Mouse (Mus musculus) thymus, postnatal 25 days (tissue): ENCODE measurements around the gene Tbc1d10c.

Experiments used
- DNase-seq: peaks from one replicate; pipeline ENCODE4 v3.0.0; 2022

Gene Tbc1d10c

GRCm38 (mm10) chr19:4190831-4191334, at the start of gene Tbc1d10c:
Tbc1d10c (minus strand) TSS chr19:4191284.
- peak; percentile 92 for DNase-seq

DNA sequence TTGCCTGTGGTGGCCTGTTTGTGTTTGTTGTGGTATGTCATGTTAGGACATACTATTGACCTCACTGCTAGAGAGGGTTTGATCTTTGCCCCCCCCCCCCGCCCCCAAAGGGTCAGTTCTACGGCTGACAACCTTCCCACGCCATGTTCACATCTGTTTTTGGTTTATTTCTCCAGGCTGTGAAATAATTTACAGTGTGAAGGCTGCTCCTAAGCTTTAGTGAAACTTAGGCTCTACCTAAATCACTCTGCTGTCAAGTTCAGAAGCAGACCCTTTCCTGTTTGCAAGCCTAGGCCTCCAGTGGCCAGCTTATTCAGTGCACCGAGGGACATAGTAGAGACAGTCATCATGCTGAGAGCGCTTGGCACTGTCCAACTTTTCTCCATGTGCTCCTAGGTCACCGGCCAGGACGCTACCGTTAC, 49.2 kb upstream of the Tbc1d10c start:
- DNase-seq: no peak

- DNase-seq: no peak
Measured at GRCm38 (mm10) chr19:4234548-4234947, 43.5 kb upstream of the Tbc1d10c start.

DNA sequence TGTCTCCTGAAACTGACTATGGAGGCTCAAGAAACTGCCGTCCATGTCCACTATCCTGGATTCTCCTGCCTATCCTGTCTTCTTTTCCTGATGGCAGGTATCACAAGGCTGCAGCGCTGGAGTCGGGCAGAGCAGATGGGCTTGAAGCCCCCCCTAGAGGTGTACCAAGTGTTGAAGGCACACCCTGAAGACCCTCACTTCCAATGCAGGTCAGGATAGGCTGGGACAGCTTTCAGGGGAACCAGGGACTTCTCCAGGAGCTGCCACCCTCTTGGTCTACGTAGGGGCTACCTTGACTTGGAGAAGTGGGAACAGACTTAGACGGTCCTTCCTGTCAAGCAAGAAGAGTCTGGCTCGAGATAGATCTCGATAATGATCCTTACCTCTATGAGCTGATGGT, 41.6 kb upstream of the Tbc1d10c start:
- DNase-seq: no peak

DNA sequence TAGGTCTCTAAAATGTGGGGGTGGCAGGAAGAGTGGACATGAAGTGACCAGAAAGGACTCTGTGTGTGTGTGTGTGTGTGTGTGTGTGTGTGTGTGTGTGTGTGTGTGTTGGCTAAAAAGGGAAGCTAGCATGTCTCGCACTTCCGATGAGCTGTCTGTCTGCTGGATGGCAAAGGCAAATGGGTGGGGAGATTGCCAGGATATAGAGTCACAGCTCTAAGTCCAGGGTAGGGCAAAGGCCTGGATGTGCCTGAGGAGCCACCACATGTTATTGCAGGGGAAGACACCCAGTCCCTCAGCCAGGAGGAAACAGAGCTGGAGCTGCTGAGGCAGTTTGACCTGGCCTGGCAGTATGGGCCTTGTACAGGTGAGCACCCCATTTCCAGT, 41.1 kb upstream of the Tbc1d10c start:
- no peak for DNase-seq

DNA sequence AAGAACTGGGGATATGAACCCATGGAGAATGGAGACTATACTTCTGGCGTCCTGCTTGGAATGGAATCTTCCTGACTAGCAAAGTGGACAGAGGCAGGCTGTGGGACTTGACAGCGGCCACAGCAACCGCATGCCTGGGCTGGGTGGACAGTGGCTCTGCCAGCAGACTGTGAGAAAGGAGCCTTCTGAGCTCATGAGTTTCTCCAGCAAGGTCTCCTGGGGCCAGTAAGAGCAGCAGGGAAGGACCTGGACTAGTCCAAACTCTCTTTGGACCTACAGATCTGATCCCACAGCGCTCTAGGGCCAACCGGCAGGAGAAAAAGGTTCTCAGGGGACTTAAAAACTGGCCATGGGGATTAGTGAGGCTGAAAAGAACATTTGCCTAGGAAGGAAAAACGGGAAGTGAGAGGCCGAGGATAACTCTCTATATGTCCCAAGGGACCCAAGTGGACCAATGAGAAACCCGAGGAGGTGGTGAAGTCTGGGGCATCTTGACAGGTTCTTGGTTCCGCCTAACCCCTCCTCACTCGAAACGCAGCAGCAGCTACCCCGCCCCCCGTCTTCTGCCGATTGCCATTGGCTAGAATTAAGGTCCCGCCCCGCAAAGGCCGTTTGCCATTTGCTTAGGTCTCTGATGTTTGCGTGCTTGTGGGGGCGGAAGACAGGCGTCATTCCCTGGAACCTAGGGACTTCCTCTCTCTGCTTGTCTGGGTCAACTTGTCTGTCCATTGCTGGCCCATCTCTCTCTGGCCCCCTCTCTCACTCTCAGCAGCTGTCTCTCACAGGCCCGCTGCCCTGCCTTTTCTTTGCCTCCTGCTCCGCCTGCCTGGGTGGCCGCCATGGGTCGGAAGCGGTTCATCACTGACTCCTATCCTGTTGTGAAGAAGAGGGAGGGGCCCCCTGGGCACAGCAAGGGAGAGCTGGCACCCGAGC, 40.4 kb upstream of the Tbc1d10c start, which contains the start of gene Pold4:
TSS of gene Pold4 (plus strand) at position 647 of the 933 bp plus-strand sequence.
- peak; percentile 96 for DNase-seq

- no peak for DNase-seq
Measured at GRCm38 (mm10) chr19:4230415-4230814, 39.3 kb upstream of the Tbc1d10c start.

DNA sequence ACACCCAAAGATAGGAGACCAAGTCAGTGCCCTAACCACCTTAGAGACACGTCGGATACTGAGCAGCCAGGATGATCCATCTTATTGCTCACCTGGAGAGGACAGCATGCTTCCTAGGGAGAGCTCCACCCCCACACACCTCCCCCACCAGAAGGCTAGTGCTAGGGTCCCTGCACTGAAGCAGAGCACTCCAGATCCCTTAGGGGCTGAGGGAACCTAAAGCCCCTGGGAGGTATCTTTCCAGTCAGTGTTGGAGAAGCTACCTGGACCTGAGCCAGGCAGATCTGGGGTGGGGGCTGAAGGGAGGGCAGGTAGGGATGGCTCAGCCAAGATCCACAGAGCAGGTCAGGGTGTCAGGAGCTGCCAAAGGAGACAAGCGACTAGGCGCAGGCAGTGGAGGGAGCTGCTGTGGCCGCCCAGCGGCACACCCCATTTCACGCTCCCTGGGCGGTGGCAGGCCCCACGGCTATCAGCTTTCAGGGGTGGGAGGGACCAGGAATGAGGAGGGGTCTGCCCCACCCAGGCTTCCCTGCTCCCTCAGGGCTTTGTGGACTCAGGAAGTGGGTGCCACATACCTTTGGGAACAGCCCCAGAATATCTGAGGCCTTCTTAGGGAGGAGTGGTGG, 38.5 kb upstream of the Tbc1d10c start:
- no peak for DNase-seq

DNA sequence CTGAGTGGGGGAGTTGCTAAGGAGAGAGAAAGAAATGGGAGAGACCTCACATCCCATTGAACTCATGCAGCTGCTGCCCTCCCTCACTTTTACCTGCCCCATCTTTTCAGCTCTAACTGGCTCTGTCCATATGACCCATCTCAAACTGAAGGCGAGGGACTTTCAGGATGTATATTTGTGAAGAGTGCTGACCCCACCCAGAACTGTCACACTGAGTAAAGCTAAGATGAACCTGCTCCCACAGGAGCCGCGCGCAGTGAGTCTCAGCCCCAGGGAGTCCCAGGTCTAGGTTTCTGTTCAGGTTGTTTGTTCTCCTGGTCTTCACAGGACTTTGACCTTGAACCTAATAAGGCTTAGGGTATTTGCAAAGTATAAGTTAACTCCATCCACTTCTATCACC, 37.8 kb upstream of the Tbc1d10c start:
- DNase-seq: no peak

DNA sequence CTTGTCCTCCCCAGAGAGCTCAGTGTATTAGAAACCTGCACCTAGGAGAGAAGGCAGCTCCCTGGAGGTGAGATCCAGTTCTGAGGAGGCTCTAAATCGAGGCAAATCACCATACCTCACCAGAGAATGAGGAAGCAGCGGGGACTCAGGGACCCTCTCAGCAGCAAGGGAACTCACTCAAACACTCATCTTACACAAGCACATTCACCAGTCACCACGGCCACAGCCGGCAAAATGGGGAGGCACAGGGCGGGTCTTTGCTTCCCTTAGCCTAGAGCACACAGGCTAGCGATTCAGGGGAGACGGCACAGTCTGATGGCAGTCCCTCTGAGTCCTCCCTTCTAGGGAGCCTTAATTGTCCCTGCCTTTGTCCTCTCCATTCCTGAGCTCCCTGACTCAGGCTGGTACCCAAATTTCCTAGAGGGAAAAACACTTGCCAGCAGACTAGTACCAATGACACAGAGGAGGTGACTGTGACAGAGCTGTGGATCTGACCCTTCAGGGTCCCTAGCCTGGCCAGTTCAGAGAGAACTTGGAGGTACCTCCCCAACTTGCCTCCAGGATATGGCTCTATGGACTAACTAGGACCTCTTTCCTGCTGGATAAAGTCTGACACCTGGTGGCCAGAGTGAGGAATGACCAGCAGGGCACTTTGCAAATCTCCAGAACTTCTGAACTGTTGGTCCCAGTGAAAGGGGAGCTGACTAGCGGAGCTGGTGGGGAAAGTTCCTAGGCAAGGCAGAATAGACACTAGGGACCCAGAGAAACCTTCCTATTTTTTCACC, 37.0 kb upstream of the Tbc1d10c start:
- DNase-seq: peak; percentile 76

- peak; percentile 37 for DNase-seq
Measured at GRCm38 (mm10) chr19:4227446-4227845, 36.4 kb upstream of the Tbc1d10c start.

DNA sequence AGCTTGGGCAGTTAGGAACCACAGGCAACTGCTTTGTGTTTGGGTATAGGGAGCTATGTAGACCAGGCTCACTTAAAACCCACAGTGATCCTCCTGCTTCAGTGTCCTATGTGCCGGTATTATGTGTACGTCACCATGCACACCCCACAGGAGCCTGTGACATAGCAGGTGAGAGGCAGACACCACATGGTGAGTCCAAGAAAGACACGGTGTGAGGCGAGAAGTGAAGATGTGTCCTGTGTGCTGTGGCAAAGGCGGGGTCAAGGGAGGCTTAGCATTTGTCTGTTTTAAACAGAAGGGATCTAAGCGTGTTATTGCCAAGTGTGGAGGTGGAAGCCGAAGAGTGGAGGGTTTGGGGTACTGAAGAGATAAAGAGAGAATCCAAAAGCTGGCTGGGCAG, 35.7 kb upstream of the Tbc1d10c start:
- peak; percentile 13 for DNase-seq

GRCm38 (mm10) chr19:4222165-4222564, 31.1 kb upstream of the Tbc1d10c start:
- DNase-seq: peak; percentile 13

DNA sequence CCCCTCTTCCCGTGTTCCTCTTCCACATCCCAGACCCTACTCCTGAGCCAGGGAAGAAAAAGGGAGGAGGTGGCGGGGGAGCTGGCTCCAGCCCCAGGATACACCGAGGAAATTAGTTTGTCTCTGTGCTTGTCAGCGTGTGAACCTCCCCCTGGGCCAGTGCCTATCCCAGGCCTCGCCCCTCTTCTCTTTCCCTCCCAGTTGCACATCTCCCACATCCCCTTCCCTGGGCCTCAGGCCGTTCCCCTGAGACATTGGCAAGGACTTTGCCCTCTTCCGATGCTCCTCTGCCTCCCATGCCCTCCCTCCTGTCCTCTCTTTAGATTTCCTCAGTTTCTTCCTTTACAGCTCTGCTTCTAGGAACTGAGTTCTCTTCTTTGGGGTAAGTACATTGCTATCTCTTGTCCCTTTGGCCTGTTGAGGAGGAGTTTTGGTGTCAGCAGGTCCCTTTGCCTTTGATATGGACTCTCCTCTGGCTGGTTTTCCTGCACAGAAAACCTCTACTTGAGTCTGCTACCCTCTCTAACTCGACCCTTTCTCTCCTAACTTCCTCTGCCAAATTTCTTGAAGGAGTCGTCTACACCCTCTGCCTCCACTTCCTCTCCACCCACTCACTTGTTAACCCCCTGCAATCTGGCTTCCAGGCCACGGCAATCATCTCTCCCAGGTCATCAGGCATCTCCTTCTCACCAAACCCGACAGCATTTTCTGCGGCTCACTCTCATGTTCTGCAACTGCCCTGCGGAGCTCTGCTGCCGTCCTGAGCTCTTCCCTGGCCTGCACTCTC, 30.1 kb upstream of the Tbc1d10c start:
- peak; percentile 38 for DNase-seq

- no peak for DNase-seq
Measured at GRCm38 (mm10) chr19:4220416-4220815, 29.3 kb upstream of the Tbc1d10c start.

- no peak for DNase-seq
Measured at GRCm38 (mm10) chr19:4219943-4220342, 28.9 kb upstream of the Tbc1d10c start.

DNA sequence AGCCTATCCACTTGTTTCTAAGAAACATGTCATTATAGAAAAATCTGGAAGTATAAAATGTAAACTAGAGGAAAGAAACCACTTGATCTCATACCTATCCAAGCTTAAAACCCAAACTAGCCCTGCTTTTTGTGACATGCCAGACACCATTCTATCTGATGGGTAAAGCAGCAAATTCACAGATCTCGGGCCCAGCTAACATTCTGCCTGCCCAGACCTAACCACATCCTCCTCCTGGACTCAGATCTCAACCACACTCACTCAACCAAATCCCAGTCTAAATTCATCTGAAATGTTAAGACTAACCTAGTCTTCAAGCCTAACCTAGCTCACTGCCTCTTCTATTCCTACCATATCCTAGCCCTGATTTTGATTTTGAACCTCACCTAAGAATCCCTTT, 27.7 kb upstream of the Tbc1d10c start:
- DNase-seq: no peak

GRCm38 (mm10) chr19:4218293-4218692, 27.2 kb upstream of the Tbc1d10c start:
- DNase-seq: no peak

- DNase-seq: no peak
Measured at GRCm38 (mm10) chr19:4217855-4218254, 26.8 kb upstream of the Tbc1d10c start.

DNA sequence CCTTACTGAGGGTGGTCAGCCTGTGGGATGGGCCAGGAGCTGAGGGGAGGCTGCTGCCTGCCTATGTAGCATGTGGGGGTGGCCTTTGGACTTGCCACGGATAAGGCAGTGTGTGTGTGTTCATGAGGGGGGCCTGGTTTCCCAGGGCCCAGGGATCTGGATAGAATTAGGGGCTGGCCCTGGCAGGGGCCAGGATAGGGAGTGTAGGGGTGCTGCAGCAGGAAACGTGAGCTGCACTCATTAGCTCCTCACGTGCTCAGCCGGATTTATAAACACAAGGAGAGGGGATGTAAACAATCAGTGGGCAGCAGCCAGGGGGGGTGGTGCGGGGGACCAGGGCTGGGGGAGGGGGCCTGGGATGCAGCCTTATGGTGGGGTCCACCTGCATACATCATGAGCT, 26.1 kb upstream of the Tbc1d10c start:
- no peak for DNase-seq

DNA sequence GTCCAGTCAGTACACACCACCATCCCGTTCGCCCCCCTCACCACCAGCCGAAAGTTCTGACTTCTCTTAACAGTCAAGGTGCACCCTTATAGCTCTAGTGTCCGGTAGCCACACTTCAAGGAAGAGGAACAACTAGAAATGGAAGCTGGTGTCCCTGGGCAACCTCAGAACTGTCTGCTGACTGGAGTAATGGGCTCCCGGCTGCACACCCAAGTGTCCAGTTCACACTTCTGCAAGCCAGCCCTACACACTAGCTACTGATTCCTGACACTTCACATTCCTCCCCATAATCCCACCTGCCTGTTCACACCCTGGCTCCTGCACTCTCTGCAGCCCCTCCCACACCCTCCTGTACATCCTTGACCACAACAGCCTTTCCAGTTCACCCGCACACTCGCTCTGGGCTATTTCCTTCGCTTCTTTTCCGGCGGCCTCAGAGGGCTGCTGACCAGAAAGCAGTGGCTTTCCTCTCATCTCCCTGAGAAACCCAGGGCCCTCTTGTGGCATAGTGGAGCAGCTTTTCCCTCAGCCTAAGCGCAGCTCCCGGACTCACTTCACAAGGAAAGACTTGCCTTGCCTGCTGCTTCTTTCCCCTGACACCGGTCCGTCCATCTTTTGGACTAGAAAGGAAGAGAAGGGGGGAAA, 25.1 kb upstream of the Tbc1d10c start:
- no peak for DNase-seq

DNA sequence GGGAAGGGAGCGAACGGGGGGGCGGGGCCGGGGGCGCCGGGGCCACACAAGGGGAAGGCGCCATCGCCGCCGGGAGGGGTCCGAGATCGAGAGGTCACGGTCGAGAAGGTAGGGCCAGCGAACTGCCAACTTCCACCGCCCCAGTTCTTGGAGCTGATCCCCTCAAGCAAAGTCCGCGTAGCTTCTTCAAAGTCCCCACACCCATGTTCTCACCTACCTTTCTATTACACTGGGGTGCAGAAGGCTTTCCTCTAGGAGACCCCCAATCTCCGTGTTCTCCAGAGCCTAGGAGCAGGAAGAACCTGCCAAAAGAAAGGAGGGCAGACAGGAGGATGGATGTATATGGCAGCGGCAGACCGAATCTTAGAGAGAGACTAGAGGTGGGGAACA, 24.4 kb upstream of the Tbc1d10c start:
- no peak for DNase-seq
